Mouse (Mus musculus): Measurements from ENCODE around the gene Cdk12.
"Not testable (repeated sequence)": the region's sequence is repeated elsewhere in the genome, so short reads cannot be mapped to it uniquely, and the experiment has no call there.

Gene Cdk12

GRCm38 (mm10) chr11:98202641-98203350, at the start of gene Cdk12:
Gene Cdk12, plus strand, starts transcription at chr11:98203059.
- peak; percentile 96 for DNase-seq (ENCODE audit: low read depth, low spot score)

GRCm38 (mm10) chr11:98155094-98155493, 47.8 kb upstream of the Cdk12 start:
- DNase-seq (ENCODE audit: low read depth, low spot score), result no peak

- no peak for DNase-seq (ENCODE audit: low read depth, low spot score)
Measured at GRCm38 (mm10) chr11:98168400-98168799, 34.5 kb upstream of the Cdk12 start.

- DNase-seq (ENCODE audit: low read depth, low spot score), result not testable (repeated sequence)
Measured at GRCm38 (mm10) chr11:98182149-98182548, 20.7 kb upstream of the Cdk12 start.

GRCm38 (mm10) chr11:98187640-98188395, 15.0 kb upstream of the Cdk12 start:
- DNase-seq (ENCODE audit: low read depth, low spot score), result no peak

- no peak for DNase-seq (ENCODE audit: low read depth, low spot score)
Measured at GRCm38 (mm10) chr11:98190820-98191219, 12.0 kb upstream of the Cdk12 start.

GRCm38 (mm10) chr11:98192901-98193805, 9.7 kb upstream of the Cdk12 start, which contains the start of gene Med1:
Gene Med1, minus strand, starts transcription at chr11:98193293.
- DNase-seq (ENCODE audit: low read depth, low spot score), result peak; percentile 96

- no peak for DNase-seq (ENCODE audit: low read depth, low spot score)
Measured at GRCm38 (mm10) chr11:98201791-98202640, 843 bp upstream of the Cdk12 start.

GRCm38 (mm10) chr11:98203351-98203911, 572 bp downstream of the Cdk12 start:
- no peak for DNase-seq (ENCODE audit: low read depth, low spot score)

- DNase-seq (ENCODE audit: low read depth, low spot score), result no peak
Measured at GRCm38 (mm10) chr11:98203931-98204421, 1.1 kb downstream of the Cdk12 start.

GRCm38 (mm10) chr11:98205463-98205862, 2.6 kb downstream of the Cdk12 start:
- no peak for DNase-seq (ENCODE audit: low read depth, low spot score)

- not testable (repeated sequence) for DNase-seq (ENCODE audit: low read depth, low spot score)
Measured at GRCm38 (mm10) chr11:98206281-98206680, 3.4 kb downstream of the Cdk12 start.

GRCm38 (mm10) chr11:98209661-98210060, 6.8 kb downstream of the Cdk12 start:
- DNase-seq (ENCODE audit: low read depth, low spot score), result not testable (repeated sequence)

GRCm38 (mm10) chr11:98213311-98213710, 10.5 kb downstream of the Cdk12 start:
- DNase-seq (ENCODE audit: low read depth, low spot score), result no peak

- no peak for DNase-seq (ENCODE audit: low read depth, low spot score)
Measured at GRCm38 (mm10) chr11:98226349-98226748, 23.5 kb downstream of the Cdk12 start.

- no peak for DNase-seq (ENCODE audit: low read depth, low spot score)
Measured at GRCm38 (mm10) chr11:98238416-98238815, 35.6 kb downstream of the Cdk12 start.

- DNase-seq (ENCODE audit: low read depth, low spot score), result no peak
Measured at GRCm38 (mm10) chr11:98238995-98239394, 36.1 kb downstream of the Cdk12 start.

- not testable (repeated sequence) for DNase-seq (ENCODE audit: low read depth, low spot score)
Measured at GRCm38 (mm10) chr11:98242910-98243309, 40.1 kb downstream of the Cdk12 start.

GRCm38 (mm10) chr11:98244415-98244814, 41.6 kb downstream of the Cdk12 start:
- DNase-seq (ENCODE audit: low read depth, low spot score), result no peak

- no peak for DNase-seq (ENCODE audit: low read depth, low spot score)
Measured at GRCm38 (mm10) chr11:98247325-98247724, 44.5 kb downstream of the Cdk12 start.
